Comparison of ENCODE assay signal across 18 mouse cellular contexts in the genomic region with DNA sequence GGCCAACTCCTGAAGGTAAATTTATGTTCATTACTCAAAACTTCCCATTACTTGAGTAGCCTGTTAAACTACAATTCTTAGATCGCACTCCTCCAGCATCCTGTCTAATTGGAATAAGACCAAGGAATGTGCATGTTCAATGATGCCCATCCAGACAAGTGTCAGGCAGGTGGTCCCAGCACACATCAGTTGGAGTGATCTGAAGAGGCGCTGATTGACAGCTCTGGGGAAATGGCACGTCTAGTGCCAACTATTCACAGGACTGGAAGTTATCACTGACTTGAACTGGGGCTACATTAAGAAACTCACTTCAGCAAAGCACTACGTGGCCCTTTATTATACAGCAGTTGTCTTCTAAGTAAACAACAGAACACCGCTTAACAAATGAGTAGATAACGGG. TPM values are rescaled to one million over a fixed set of nuclear protein-coding genes. Genes with fewer than 3 reads are reported as not detected.
"Had no signal": no experiment of that assay in that cellular context is flagged by ENCODE, and none has a peak within 500 bp of the region (broad histone marks: within the 10 kb centered on the region; RNA-seq: fewer than 3 reads in every experiment).

No protein-coding gene starts in this region.

- DNase-seq: liver, postnatal 0 days; lung, adult 2 months; lung, postnatal 14 days; lung, postnatal 36 days; midbrain, embryonic 14.5 days; right cerebral cortex, postnatal 14 days; thymus, adult 18-20 months; thymus, postnatal 14 days; thymus, postnatal 36 days had no signal

- H3K27ac ChIP-seq: liver, embryonic 15.5 days; lung, embryonic 15.5 days; macrophage; neural tube, embryonic 12.5 days had no signal

- H3K4me3 ChIP-seq: liver, embryonic 15.5 days; lung, embryonic 15.5 days; megakaryocyte, embryonic 14.5 days; neural tube, embryonic 12.5 days had no signal

- H3K4me2 ChIP-seq: liver, embryonic 15.5 days; lung, embryonic 15.5 days; midbrain, embryonic 11.5 days; neural tube, embryonic 12.5 days had no signal

- ATAC-seq: liver, postnatal 0 days; lung, postnatal 0 days; midbrain, embryonic 16.5 days had no signal

- H3K27me3 ChIP-seq: liver, embryonic 15.5 days; lung, embryonic 15.5 days; megakaryocyte, embryonic 14.5 days; neural tube, embryonic 12.5 days had no signal

- H3K4me1 ChIP-seq: liver, embryonic 15.5 days; lung, embryonic 15.5 days had no signal

- H3K9ac ChIP-seq: liver, embryonic 15.5 days; liver, postnatal 0 days; lung, embryonic 15.5 days; neural tube, embryonic 12.5 days had no signal

- H3K9me3 ChIP-seq: liver, embryonic 15.5 days; lung, embryonic 15.5 days; neural tube, embryonic 12.5 days had no signal

- H3K36me3 ChIP-seq: liver, embryonic 15.5 days; lung, embryonic 15.5 days; neural tube, embryonic 12.5 days had no signal

RNA-seq across cellular contexts. Expression of a gene that starts 44.5 kb away (rescaled TPM):
- total RNA-seq: megakaryocyte progenitor cell, adult 5-6 weeks had no signal
- polyA plus RNA-seq: macrophage had no signal
